Mouse (Mus musculus): ENCODE measurements at regions not wholly inside any gene's neighbourhood (a gene's known extent, or its start where the extent isn't known, plus 50 kb on each side); places are given as distances from the start of the nearest gene placed in this dataset.

GRCm38 (mm10) chr16:76669795-76670194 is 296.2 kb upstream of the Nrip1 start:
- no peak overlapping the region for H3K4me2 ChIP-seq (ENCODE audit: low read depth)
- no peak overlapping the region for H3K4me3 ChIP-seq
- TF ChIP-seq USF1 (IDR thresholded peaks at IDR 0.05; ENCODE audit: low read depth) (no peak), TCF3 (IDR thresholded peaks at IDR 0.05; ENCODE audit: insufficient read length, low read depth) (no peak), TCF12 (IDR thresholded peaks at IDR 0.05; ENCODE audit: insufficient read depth, poor library complexity, severe bottlenecking) (no peak), MYOG (IDR thresholded peaks at IDR 0.05; ENCODE audit: control insufficient read depth in 1 of 3, insufficient read depth in 1 of 3, insufficient read length in 2 of 3, low read depth in 2 of 3) (no peak), POLR2A (IDR thresholded peaks at IDR 0.05; ENCODE audit: insufficient read length, low read depth) (no peak), E2F4 (IDR thresholded peaks at IDR 0.05; ENCODE audit: insufficient read depth) (no peak), MAX (IDR thresholded peaks at IDR 0.05; ENCODE audit: low read depth) (no peak), SRF (IDR thresholded peaks at IDR 0.05; ENCODE audit: control insufficient read depth, insufficient read length, low read depth) (no peak), CEBPB (IDR thresholded peaks at IDR 0.05; ENCODE audit: insufficient read depth, poor library complexity, severe bottlenecking) (no peak), REST (IDR thresholded peaks at IDR 0.05; ENCODE audit: insufficient read depth, insufficient read length) (no peak)
- no peaks in the 10 kb centered on the region for H3K79me2 ChIP-seq (ENCODE audit: control insufficient read depth, insufficient read depth)
- H3K36me3 ChIP-seq (ENCODE audit: control insufficient read depth, insufficient read depth) = no peaks in the 10 kb centered on the region
- no peak overlapping the region for H3ac ChIP-seq (ENCODE audit: control insufficient read depth, insufficient read length)
- no peaks in the 10 kb centered on the region for H3K27me3 ChIP-seq (ENCODE audit: control insufficient read depth, insufficient read depth, insufficient read length)

GRCm38 (mm10) chr16:76667046-76667445 is 293.4 kb upstream of the Nrip1 start:
- Histone ChIP-seq H3K79me2 (ENCODE audit: control insufficient read depth, insufficient read depth) (no peaks in the 10 kb centered on the region), H3K27me3 (ENCODE audit: control insufficient read depth, insufficient read depth, insufficient read length) (no peaks in the 10 kb centered on the region), H3K4me2 (ENCODE audit: low read depth) (no peak overlapping the region), H3K4me3 (no peak overlapping the region), H3K36me3 (ENCODE audit: control insufficient read depth, insufficient read depth) (no peaks in the 10 kb centered on the region), H3ac (ENCODE audit: control insufficient read depth, insufficient read length) (no peak overlapping the region)
- TF ChIP-seq SRF (IDR thresholded peaks at IDR 0.05; ENCODE audit: control insufficient read depth, insufficient read length, low read depth) (no peak), REST (IDR thresholded peaks at IDR 0.05; ENCODE audit: insufficient read depth, insufficient read length) (no peak)

DNA sequence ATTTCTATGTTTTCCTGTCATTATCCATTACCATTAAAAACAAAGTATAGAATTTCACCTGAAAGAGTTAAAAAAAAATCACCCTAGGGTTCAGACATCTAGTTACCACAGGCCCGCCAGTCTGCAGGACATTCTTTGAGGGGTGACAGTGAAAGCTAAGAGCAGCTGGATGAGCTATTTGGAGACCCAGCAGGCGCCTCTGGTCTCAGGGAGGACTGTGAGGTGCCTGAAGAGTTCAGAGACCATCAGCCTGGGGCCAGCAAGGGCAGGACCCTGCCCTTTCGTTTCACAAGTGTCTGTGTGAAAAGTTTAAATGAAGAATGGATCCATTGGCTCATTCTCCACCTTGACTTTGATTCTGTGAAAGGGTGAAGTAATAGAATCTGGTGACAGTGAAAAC is 281.5 kb upstream of the Nrip1 start:
- Histone ChIP-seq H3ac (ENCODE audit: control insufficient read depth, insufficient read length) (no peak overlapping the region), H3K36me3 (ENCODE audit: control insufficient read depth, insufficient read depth) (no peaks in the 10 kb centered on the region), H3K4me2 (ENCODE audit: low read depth) (peak overlapping the region; percentile 52), H3K27me3 (ENCODE audit: control insufficient read depth, insufficient read depth, insufficient read length) (no peaks in the 10 kb centered on the region), H3K4me3 (no peak overlapping the region), H3K79me2 (ENCODE audit: control insufficient read depth, insufficient read depth) (no peaks in the 10 kb centered on the region)
- TF ChIP-seq REST (IDR thresholded peaks at IDR 0.05; ENCODE audit: insufficient read depth, insufficient read length) = no peak
- TF ChIP-seq MYOD1 (IDR thresholded peaks at IDR 0.05; ENCODE audit: control insufficient read depth in 1 of 3, insufficient read length in 2 of 3, low read depth in 2 of 3) = peak; percentile 79 to 99 (median 93)
- TF ChIP-seq TCF12 (IDR thresholded peaks at IDR 0.05; ENCODE audit: insufficient read depth, poor library complexity, severe bottlenecking) = peak; percentile 61
- TF ChIP-seq CEBPB (IDR thresholded peaks at IDR 0.05; ENCODE audit: insufficient read depth, poor library complexity, severe bottlenecking) = no peak
- no peak for TF ChIP-seq MAX (IDR thresholded peaks at IDR 0.05; ENCODE audit: low read depth)
- TF ChIP-seq MYOG (IDR thresholded peaks at IDR 0.05; ENCODE audit: control insufficient read depth in 1 of 3, insufficient read depth in 1 of 3, insufficient read length in 2 of 3, low read depth in 2 of 3) = peak in 2 of 3 experiments; percentile 44 to 64

DNA sequence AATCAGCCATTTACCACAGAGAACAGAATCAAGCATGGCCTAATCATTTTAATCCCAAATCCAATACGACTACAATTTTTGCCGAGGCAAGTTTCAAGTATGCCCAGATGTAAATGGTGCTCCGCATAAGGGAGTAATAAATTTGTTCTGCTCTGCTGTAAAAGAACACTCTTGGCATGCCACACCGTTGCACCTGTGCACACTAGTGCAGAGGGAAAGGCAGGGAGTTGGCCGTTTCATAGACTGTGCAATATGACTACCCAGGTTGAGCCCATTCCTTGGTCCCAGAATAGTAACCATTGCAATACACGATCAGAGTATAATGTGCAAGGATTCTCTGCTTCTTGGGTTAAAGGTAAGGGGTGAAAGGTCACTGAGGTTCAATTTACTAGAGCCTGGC is 270.7 kb upstream of the Nrip1 start:
- TF ChIP-seq MYOD1 (IDR thresholded peaks at IDR 0.05; ENCODE audit: control insufficient read depth in 1 of 3, insufficient read length in 2 of 3, low read depth in 2 of 3) = peak in 1 of 3 experiments; percentile 40
- TF ChIP-seq MAX (IDR thresholded peaks at IDR 0.05; ENCODE audit: low read depth) = no peak
- TF ChIP-seq SRF (IDR thresholded peaks at IDR 0.05; ENCODE audit: control insufficient read depth, insufficient read length, low read depth) = no peak
- TF ChIP-seq POLR2A (IDR thresholded peaks at IDR 0.05; ENCODE audit: insufficient read length, low read depth) = no peak
- no peak overlapping the region for H3K4me3 ChIP-seq
- no peaks in the 10 kb centered on the region for H3K27me3 ChIP-seq (ENCODE audit: control insufficient read depth, insufficient read depth, insufficient read length)
- H3K36me3 ChIP-seq (ENCODE audit: control insufficient read depth, insufficient read depth) = no peaks in the 10 kb centered on the region
- H3K79me2 ChIP-seq (ENCODE audit: control insufficient read depth, insufficient read depth) = no peaks in the 10 kb centered on the region
- H3K4me2 ChIP-seq (ENCODE audit: low read depth) = no peak overlapping the region
- H3ac ChIP-seq (ENCODE audit: control insufficient read depth, insufficient read length) = no peak overlapping the region

- no peaks in the 10 kb centered on the region for H3K36me3 ChIP-seq (ENCODE audit: control insufficient read depth, insufficient read depth)
- H3K27me3 ChIP-seq (ENCODE audit: control insufficient read depth, insufficient read depth, insufficient read length) = no peaks in the 10 kb centered on the region
- no peak for TF ChIP-seq SRF (IDR thresholded peaks at IDR 0.05; ENCODE audit: control insufficient read depth, insufficient read length, low read depth)
- TF ChIP-seq TCF3 (IDR thresholded peaks at IDR 0.05; ENCODE audit: insufficient read length, low read depth) = no peak
- TF ChIP-seq POLR2AphosphoS2 (IDR thresholded peaks at IDR 0.05; ENCODE audit: insufficient read length, low read depth) = no peak
- no peak overlapping the region for H3K4me2 ChIP-seq (ENCODE audit: low read depth)
- no peak overlapping the region for H3ac ChIP-seq (ENCODE audit: control insufficient read depth, insufficient read length)
- H3K79me2 ChIP-seq (ENCODE audit: control insufficient read depth, insufficient read depth) = no peaks in the 10 kb centered on the region
- no peak overlapping the region for H3K4me3 ChIP-seq
Observed at GRCm38 (mm10) chr16:76643801-76644200, 270.2 kb upstream of the Nrip1 start.

GRCm38 (mm10) chr16:76635169-76635568 is 261.5 kb upstream of the Nrip1 start:
- no peaks in the 10 kb centered on the region for H3K27me3 ChIP-seq (ENCODE audit: control insufficient read depth, insufficient read depth, insufficient read length)
- H3K4me2 ChIP-seq (ENCODE audit: low read depth) = no peak overlapping the region
- no peaks in the 10 kb centered on the region for H3K36me3 ChIP-seq (ENCODE audit: control insufficient read depth, insufficient read depth)
- no peaks in the 10 kb centered on the region for H3K79me2 ChIP-seq (ENCODE audit: control insufficient read depth, insufficient read depth)
- H3K4me3 ChIP-seq = no peak overlapping the region
- H3ac ChIP-seq (ENCODE audit: control insufficient read depth, insufficient read length) = no peak overlapping the region
- TF ChIP-seq E2F4 (IDR thresholded peaks at IDR 0.05; ENCODE audit: insufficient read depth) = no peak

Data from myocyte (in vitro differentiated cells).